Mouse (Mus musculus): ENCODE results near the gene Wdr24.

GRCm38 (mm10) chr17:25791320-25791842, 32.0 kb upstream of the Wdr24 start:
- no peak for TF ChIP-seq CTCF (IDR thresholded peaks at IDR 0.05; ENCODE audit: insufficient read depth, low read length)
- peak; percentile 5; the same call in 1 of the 2 replicates for TF ChIP-seq POLR2A (IDR thresholded peaks at IDR 0.05; ENCODE audit: borderline replicate concordance, extremely low read depth, low read depth, low read length)
